Mouse (Mus musculus) adrenal gland, postnatal 36 days (tissue): ENCODE measurements at regions not wholly inside any gene's neighbourhood (a gene's known extent, or its start where the extent isn't known, plus 50 kb on each side); places are given as distances from the start of the nearest gene placed in this dataset.
"Not testable (repeated sequence)": the region's sequence is repeated elsewhere in the genome, so short reads cannot be mapped to it uniquely, and the experiment has no call there.

Experiments
- DNase-seq, 2 experiments: peaks; one replicate each; pipeline ENCODE4 v3.0.0; 2021; ENCODE audit warnings: mixed read lengths in 1 of 2

- DNase-seq = no peak
Observed at GRCm38 (mm10) chr2:43072964-43073619, 419.7 kb upstream of the Lrp1b start.

DNA sequence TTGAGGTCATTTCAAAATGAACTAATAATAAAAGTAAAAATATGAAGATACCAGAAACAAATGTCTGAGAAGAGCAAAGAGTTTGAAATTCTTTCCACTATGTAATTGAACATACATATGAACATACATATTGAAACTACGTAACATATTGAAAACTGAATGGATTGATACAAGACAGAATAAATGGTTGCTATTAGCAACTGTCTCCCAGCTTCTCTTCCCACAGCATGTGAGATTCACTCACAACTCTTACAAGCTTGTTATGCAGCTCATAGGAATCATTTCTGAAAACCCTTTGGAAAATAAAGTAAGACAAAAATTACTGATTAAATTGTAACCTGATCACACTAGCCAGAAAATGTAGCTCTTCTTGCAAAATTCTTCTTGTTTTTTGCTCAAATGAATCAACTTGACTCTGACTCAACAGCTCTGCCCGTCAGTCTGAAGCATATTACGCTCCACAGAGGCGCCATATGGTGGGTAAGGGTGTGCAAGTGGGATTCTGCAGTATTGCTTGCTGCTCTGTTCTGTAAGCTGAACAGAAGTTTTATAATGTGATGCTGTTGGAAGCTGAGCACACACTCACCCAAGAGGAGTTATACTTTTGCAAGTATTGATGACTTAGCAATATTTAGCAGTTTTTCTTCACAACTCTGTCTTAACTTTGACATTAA lies 444.3 kb upstream of the Lrp1b start:
- DNase-seq = no peak

- DNase-seq = no peak
Observed at GRCm38 (mm10) chr2:43119862-43120261, 435.3 kb upstream of the Kynu start.

GRCm38 (mm10) chr2:43153574-43153973 lies 401.6 kb upstream of the Kynu start:
- no peak for DNase-seq

GRCm38 (mm10) chr2:43182105-43182504 lies 373.0 kb upstream of the Kynu start:
- no peak for DNase-seq

DNA sequence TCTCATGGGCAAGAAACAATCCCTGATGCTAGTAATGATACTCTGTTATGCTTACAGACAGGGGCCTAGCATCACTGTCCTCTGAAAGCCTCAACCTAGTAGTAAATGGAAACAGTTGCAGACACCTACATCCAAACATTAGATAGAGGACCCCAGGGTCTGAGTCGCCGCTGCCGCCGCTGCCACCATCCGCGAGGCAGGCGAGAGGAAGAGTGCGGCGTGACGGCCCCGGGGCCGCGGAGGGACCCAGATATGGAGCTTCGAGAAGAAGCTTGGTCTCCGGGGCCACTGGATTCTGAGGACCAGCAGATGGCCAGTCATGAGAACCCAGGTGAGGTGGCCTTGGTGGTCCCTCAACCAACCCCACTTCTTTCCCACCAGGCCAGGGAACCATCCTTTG lies 359.6 kb upstream of the Kynu start:
- not testable (repeated sequence) for DNase-seq

DNA sequence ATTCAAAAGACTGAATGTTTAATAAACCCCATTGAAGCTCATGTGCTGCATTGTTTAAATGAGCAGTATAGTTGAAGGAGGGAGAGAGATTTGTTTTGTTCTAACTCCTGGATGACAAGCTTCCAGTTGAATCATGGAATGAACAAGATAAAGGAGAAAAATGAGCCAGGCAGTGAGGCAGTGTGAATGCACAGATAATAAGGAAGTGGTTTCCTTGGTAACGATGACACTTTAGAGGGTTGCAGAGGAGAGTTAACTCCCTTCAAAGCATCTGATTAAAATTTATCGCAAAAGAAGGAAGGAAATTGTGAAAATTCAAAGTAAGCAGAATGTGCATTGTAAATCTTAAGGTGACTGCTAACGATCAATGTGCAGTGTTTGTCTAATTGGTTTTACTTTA lies 346.9 kb upstream of the Kynu start:
- no peak for DNase-seq

GRCm38 (mm10) chr2:43213901-43214300 lies 341.2 kb upstream of the Kynu start:
- no peak for DNase-seq

DNA sequence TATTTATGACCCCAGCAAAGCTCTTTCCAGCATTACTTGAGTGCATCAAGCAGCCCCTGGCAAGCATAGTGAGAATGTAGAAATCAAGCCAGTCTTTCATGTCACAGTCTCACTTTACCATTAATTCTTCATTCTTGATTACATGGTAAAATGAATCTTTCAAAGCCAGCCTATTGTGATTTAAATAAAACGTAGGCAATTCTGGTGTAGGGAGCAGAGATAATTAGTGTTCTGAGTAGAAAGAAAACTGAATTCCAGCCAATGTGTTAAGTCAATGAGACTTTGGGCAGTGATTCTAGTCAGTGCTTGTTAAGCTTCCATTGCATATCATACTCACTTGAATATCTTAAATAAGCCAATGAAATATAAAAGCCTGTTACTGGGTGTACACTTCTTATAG lies 338.0 kb upstream of the Kynu start:
- DNase-seq = no peak

- DNase-seq = no peak
Observed at GRCm38 (mm10) chr2:43222721-43223120, 332.4 kb upstream of the Kynu start.

GRCm38 (mm10) chr2:43224728-43225127 lies 330.4 kb upstream of the Kynu start:
- DNase-seq = not testable (repeated sequence)

DNA sequence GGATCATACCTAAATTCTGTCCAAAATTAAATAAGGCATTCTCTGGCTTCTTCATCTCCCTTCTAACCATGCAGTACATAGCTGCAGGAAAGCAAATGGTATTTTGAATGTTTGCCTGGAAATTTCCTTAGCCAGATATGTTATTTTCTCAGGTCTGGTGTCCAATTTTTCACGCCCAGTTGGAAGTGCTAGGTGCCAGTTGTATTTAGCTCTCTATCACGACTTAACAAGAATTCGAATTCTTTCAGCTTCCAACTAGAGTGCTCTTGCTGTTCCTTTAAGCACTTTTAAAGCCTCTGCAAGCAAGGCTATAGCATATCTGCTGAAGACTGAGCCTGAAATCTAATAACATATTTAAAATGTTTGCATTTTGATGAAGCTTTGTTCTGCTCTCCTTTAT lies 308.3 kb upstream of the Kynu start:
- no peak for DNase-seq

- DNase-seq = no peak
Observed at GRCm38 (mm10) chr2:43248671-43249070, 306.5 kb upstream of the Kynu start.

DNA sequence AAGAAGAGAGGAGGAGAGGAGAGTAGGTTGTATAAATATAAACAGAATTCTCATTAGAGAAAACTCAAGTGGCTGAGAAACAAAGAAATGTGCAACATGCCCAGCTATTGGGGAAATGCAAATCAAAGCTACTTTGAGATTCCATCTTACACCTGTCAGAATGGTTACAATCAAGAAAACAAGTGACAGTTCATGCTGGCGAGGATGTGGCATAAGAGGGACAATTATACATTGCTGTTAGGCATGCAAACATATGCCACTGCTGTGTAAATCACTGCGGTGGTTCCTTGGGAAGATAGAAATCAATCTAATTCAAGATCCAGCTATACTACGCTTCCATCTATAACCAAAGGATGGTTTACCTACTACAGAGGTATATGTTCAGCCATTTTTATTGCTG lies 300.4 kb upstream of the Kynu start:
- no peak for DNase-seq

- no peak for DNase-seq
Observed at GRCm38 (mm10) chr2:43270802-43271201, 284.3 kb upstream of the Kynu start.

DNA sequence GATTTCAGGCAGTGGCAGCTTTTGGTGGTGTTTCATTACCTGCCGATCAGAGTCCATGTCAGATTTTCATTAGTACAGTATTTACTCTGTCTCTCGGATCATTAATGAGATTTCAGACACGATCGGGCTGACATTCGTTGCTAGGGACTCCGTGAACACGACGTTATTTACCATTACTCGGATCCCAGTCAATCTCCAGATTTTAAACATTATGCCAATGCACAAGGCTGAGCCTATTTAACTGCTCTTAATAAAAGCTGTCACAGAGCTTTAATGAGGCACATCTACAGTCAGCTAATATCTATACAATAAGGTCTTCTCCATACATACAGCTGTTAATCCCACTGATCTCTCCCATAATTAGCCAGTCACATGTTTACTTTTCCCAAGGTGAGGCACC lies 283.0 kb upstream of the Kynu start:
- DNase-seq = no peak

- no peak for DNase-seq
Observed at GRCm38 (mm10) chr2:43274012-43274411, 281.1 kb upstream of the Kynu start.

DNA sequence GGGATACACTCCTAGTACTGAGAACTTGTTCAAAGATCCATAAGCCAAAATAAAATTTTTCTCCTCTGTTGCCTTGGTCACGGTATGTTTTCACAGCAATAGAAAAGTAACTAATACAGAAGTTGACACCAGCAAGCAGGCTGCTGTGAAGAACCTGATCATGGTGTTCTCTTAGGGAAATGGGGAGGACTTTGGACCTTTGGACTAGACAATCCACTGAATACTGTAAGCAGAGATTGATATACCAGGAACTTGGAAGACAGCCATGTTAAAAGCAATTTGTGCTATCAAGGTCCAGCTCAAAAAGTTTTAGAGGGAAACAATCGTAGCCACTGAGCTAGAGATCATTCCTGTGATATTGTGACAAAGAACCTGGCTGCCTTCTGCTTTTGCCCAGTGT lies 259.3 kb upstream of the Kynu start:
- DNase-seq = no peak

GRCm38 (mm10) chr2:43323836-43324235 lies 231.3 kb upstream of the Kynu start:
- no peak for DNase-seq

DNA sequence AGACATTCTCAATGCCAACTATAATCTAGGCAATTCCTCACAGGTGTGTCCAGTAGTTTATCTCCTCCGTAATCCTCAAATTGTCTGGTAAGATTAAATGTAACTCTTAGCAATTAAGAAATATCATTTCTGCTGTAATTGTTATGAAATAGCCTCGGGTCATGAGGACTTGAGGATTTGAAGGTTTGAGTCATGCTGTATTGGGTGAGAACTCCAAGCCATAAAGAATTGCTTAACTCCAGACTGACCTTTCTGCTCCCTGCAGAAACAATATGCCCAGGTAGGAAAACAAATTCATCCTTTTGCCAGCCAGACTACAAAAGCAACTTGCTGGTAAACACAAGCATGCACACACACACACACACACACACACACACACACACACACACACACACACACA lies 190.8 kb upstream of the Kynu start:
- no peak for DNase-seq

DNA sequence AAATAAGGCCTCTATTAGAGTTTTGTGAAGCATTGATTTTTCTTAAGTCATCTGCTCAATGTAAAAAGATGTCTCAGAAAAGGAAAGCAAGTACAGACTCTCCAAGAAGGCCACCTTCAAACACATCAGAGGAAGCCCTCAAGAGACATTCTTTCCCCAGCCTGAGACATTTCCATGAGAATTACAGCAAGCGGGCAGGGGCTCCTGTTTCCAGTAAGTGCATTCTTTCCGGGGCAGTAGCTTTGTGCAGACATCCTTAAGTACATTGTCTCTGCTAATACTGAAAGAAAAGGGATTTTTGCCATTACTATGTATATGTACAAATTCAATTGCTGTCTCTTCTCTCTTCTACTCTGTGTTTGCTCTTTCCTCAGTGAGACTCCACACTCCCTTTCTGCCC lies 189.3 kb upstream of the Kynu start:
- no peak for DNase-seq

GRCm38 (mm10) chr2:43403348-43403747 lies 151.8 kb upstream of the Kynu start:
- DNase-seq = peak in 1 of 2 experiments; percentile 5

- DNase-seq = no peak
Observed at GRCm38 (mm10) chr2:43404163-43404967, 150.8 kb upstream of the Kynu start.
